Mouse (Mus musculus) liver, embryonic 14.5 days (tissue): ENCODE measurements around the gene Socs5.

ENCODE experiments used
- CTCF ChIP-seq: IDR thresholded peaks from 2 replicates; pipeline ENCODE4 v1.5.1; 2016; ENCODE audit warnings: antibody characterized with exemption, low read depth, control low read depth
- EP300 ChIP-seq: IDR thresholded peaks from 2 replicates; pipeline ENCODE4 v1.6.1; 2016; ENCODE audit warnings: antibody characterized with exemption, low read depth

DNA sequence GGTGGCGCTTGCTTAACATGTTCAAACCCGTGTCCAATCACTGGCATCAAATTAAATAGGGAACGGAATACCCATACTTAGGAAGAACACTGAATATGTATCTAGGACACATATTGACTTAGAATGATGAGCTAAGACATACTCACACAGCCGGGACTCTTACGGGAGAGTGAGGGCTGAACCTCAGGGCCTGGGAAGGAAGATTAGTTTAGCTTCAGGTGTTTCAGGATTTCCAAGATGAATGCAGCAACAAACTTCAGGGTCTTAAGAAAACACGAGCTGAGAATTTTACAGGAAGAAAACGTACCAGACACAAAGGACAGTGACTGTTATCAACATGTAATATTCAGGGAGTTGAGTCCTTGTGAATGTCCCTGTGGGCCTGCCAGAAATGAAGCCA lies 26.8 kb upstream of the Socs5 start:
- TF ChIP-seq CTCF (no peak), EP300 (no peak)
